Mouse (Mus musculus): ENCODE measurements around the gene Cdk17.

DNA sequence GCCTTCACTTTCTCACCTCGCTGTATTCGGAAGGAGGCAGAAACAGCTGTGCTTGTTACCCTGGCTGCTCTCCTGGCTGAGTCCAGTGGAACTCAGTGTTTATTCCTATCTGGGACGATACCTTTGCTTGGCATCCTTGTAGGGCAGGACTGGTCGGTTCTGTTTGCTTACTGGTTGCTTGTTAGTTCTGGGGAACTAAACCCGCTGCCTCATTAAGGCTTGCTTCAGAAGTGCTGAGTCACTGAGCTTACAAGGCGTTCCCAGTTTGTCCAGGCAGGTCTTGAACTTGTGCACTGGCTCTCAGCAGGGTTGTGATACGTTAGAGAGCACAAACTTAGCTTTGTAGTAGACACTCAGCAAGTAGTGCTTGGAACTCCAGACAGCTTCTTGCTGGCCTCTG, 52.7 kb downstream of the Cdk17 start:
- TF ChIP-seq CTCF (IDR thresholded peaks at IDR 0.05; ENCODE audit: low read depth): no peak
- no peak for TF ChIP-seq EP300 (optimal IDR thresholded peaks at IDR 0.05)

Measured in stomach, postnatal 0 days (tissue).